Mouse (Mus musculus): Measurements from ENCODE around the gene Tmem119. TPM values are rescaled to one million over a fixed set of nuclear protein-coding genes. Genes with fewer than 3 reads are reported as not detected.

Tmem119 gene
- 0.86 TPM for polyA plus RNA-seq (2014; fragmentation: Illumina TruSeq; extraction: RNeasy Lipid Tissue Mini Kit (QIAGEN cat#74804))

DNA sequence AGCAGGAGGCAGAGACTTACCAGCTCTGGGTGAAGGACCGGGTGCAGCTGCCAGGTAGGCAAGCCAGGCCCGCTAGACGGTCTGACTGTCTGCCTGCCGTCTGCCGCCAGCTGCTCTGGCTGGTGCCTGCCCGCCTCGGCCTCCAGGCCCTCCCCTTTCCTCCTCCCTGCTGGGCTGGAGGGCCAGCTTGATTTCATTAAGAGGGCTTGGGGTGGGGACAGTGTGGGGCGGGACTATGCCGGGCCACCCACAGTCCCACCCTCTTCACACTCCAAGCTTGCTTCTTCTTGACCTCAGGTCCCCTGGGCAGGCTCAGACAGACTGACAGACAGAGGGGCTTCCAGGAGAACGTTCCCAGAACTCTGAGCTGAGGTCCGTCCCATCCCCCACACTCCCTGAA is at the start of gene Tmem119:
Gene Tmem119, minus strand, starts transcription at position 237 of the 400 bp plus-strand sequence.

DNA sequence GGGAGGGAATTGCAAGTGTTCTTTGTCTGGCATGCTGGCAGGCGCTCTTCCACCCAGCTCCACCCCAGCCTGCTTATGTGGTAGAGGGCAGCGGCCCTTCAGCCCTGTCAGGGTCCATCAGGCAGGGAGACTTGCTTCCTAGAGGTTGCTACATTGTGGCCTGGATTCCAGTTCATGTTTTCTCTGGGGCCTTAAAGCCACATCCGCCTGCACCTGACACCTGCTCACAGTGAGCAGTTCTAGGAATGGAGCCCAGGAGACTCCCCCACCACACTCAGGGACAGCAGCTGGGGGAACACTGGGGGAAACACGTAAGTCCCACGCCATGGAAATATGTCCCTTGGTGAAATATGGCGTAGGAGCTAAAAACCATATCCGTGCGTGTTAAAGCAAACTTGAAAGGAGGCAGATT is 32.2 kb upstream of the Tmem119 start, which contains the start of gene Selplg:
Gene Selplg, minus strand, starts transcription at position 155 of the 412 bp plus-strand sequence.

DNA sequence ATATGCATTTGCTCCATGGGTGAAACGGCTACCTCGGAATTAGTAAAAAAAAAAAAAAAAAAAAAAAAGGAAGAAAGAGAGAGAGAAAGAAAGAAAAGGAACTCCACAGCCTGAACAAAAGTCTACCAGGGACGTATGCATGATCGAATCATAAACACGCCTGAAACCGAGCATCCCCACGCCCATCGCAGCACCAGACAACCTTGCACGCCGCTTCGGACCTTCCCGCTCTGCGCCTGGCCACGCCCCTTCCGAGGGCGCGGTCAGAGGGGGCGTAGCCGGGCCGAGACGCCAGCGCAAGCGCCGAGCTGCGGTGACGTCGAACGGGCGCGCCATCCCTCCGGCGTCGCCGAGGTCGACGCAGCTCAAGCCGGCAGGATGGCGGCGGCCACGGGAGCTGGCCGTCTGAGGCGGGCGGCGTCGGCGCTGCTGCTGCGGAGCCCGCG is 27.8 kb downstream of the Tmem119 start, which contains the start of the genes Sart3 and Iscu:
Gene Sart3, minus strand, starts transcription at position 61 of the 446 bp plus-strand sequence.
Gene Iscu, plus strand, starts transcription at position 299 of the 446 bp plus-strand sequence.

Other genes starting within 250 kb of the Tmem119 start
- gene Cmklr1, start 150.1 kb downstream of the Tmem119 start, polyA plus RNA-seq (2014; fragmentation: Illumina TruSeq; extraction: RNeasy Lipid Tissue Mini Kit (QIAGEN cat#74804)): 0.71 TPM
- not detected for gene 1700069L16Rik, start 75.7 kb downstream of the Tmem119 start, polyA plus RNA-seq (2014; fragmentation: Illumina TruSeq; extraction: RNeasy Lipid Tissue Mini Kit (QIAGEN cat#74804))
- 3.9 TPM for gene Ficd, start 64.7 kb downstream of the Tmem119 start, polyA plus RNA-seq (2014; fragmentation: Illumina TruSeq; extraction: RNeasy Lipid Tissue Mini Kit (QIAGEN cat#74804))
- 3.5 TPM for gene Sart3, start 28.0 kb downstream of the Tmem119 start, polyA plus RNA-seq (2014; fragmentation: Illumina TruSeq; extraction: RNeasy Lipid Tissue Mini Kit (QIAGEN cat#74804))
- 29.8 TPM for gene Iscu, start 27.8 kb downstream of the Tmem119 start, polyA plus RNA-seq (2014; fragmentation: Illumina TruSeq; extraction: RNeasy Lipid Tissue Mini Kit (QIAGEN cat#74804))
- not detected for gene Selplg, start 32.1 kb upstream of the Tmem119 start, polyA plus RNA-seq (2014; fragmentation: Illumina TruSeq; extraction: RNeasy Lipid Tissue Mini Kit (QIAGEN cat#74804))
- gene Coro1c, start 108.2 kb upstream of the Tmem119 start, polyA plus RNA-seq (2014; fragmentation: Illumina TruSeq; extraction: RNeasy Lipid Tissue Mini Kit (QIAGEN cat#74804)): 13.1 TPM
- 3.3 TPM for gene Ssh1, start 193.4 kb upstream of the Tmem119 start, polyA plus RNA-seq (2014; fragmentation: Illumina TruSeq; extraction: RNeasy Lipid Tissue Mini Kit (QIAGEN cat#74804))
- not detected for gene Dao, start 203.2 kb upstream of the Tmem119 start, polyA plus RNA-seq (2014; fragmentation: Illumina TruSeq; extraction: RNeasy Lipid Tissue Mini Kit (QIAGEN cat#74804))